8 mouse cellular contexts compared by ENCODE assay signal in genomic region chr2:105523297-105523802, GRCm38 (mm10).
DNase-seq lines count a peak whose midpoint lies in the region; ATAC-seq and TF ChIP-seq lines count a peak whose summit lies in the region.

No protein-coding gene starts in this region.

- H3K9me3 ChIP-seq in forebrain, embryonic 11.5 days (ENCODE audit: control insufficient read depth, low read length): no peaks in the 10 kb centered on the region
- H3K9me3 ChIP-seq in hindbrain, postnatal 0 days (ENCODE audit: low read length): no peaks in the 10 kb centered on the region
- H3K9me3 ChIP-seq in limb, embryonic 14.5 days (ENCODE audit: control insufficient read depth, low read length): no peaks in the 10 kb centered on the region

- H3K4me3 ChIP-seq in testis, adult 2 months (ENCODE audit: control insufficient read depth, low read depth, low read length): no peak overlapping the region
- no peak overlapping the region for H3K4me3 ChIP-seq in forebrain, embryonic 11.5 days (ENCODE audit: low read depth, low read length)
- no peak overlapping the region for H3K4me3 ChIP-seq in hindbrain, postnatal 0 days (ENCODE audit: low read length)
- no peak overlapping the region for H3K4me3 ChIP-seq in limb, embryonic 14.5 days (replicated peaks; ENCODE audit: low read length)

- no peaks in the 10 kb centered on the region for H3K27me3 ChIP-seq in testis, adult 2 months (ENCODE audit: control insufficient read depth, insufficient read depth, low read length)
- no peaks in the 10 kb centered on the region; the same call in 1 of the 2 replicates for H3K27me3 ChIP-seq in forebrain, embryonic 11.5 days (ENCODE audit: control insufficient read depth, insufficient read depth, low read length)
- H3K27me3 ChIP-seq in hindbrain, postnatal 0 days (ENCODE audit: insufficient read depth, low read length): peaks cover 4% of the 10 kb centered on the region; the same call in 1 of the 2 replicates
- no peaks in the 10 kb centered on the region for H3K27me3 ChIP-seq in limb, embryonic 14.5 days (ENCODE audit: control insufficient read depth, insufficient read depth, low read length)

- no peak overlapping the region for H3K27ac ChIP-seq in testis, adult 2 months (ENCODE audit: control insufficient read depth, insufficient read depth, low read depth, low read length)
- H3K27ac ChIP-seq in forebrain, embryonic 11.5 days (ENCODE audit: low read depth, low read length): no peak overlapping the region
- peak overlapping the region; percentile 17; the same call in 1 of the 2 replicates for H3K27ac ChIP-seq in hindbrain, postnatal 0 days
- H3K27ac ChIP-seq in limb, embryonic 14.5 days (replicated peaks; ENCODE audit: low read depth, low read length): no peak overlapping the region

- peak; percentile 51; the same call in 1 of the 2 replicates for TF ChIP-seq CTCF in testis, adult 2 months (IDR thresholded peaks at IDR 0.05; ENCODE audit: control insufficient read depth, insufficient read depth, insufficient replicate concordance, low read depth, low read length)
- peak; percentile 72 for TF ChIP-seq CTCF in brain, embryonic 14.5 days (IDR thresholded peaks at IDR 0.05; ENCODE audit: borderline replicate concordance, extremely low read depth, insufficient read depth, insufficient read length)
- peak; percentile 82 for TF ChIP-seq CTCF in hindbrain, postnatal 0 days (IDR thresholded peaks at IDR 0.05; ENCODE audit: low read depth)

- H3K9ac ChIP-seq in forebrain, embryonic 11.5 days (ENCODE audit: low read length): no peak overlapping the region
- H3K9ac ChIP-seq in hindbrain, postnatal 0 days (replicated peaks; ENCODE audit: low read length): no peak overlapping the region
- no peak overlapping the region for H3K9ac ChIP-seq in limb, embryonic 14.5 days (ENCODE audit: low read depth, low read length, severe bottlenecking)

- H3K4me2 ChIP-seq in forebrain, embryonic 11.5 days (ENCODE audit: low read depth, low read length, severe bottlenecking): no peak overlapping the region
- H3K4me2 ChIP-seq in hindbrain, postnatal 0 days (ENCODE audit: low read depth, low read length): no peak overlapping the region
- no peak overlapping the region for H3K4me2 ChIP-seq in limb, embryonic 14.5 days (replicated peaks; ENCODE audit: low read depth, low read length, severe bottlenecking)

- no peak for DNase-seq in testis, postnatal 14 days (ENCODE audit: low spot score)
- DNase-seq in brain, embryonic 14.5 days (ENCODE audit: low read depth): peak; percentile 94
- DNase-seq in forebrain, embryonic 11.5 days (ENCODE audit: low spot score): peak; percentile 84
- peak; percentile 89 for DNase-seq in hindbrain, postnatal 0 days (ENCODE audit: low spot score)
- peak; percentile 20 for DNase-seq in limb, embryonic 14.5 days (ENCODE audit: low spot score)
- DNase-seq in retina, adult 2 months (ENCODE audit: low read depth, low spot score): peak; percentile 20

- H3K36me3 ChIP-seq in testis, adult 2 months (ENCODE audit: control insufficient read depth, insufficient read depth, low read length): no peaks in the 10 kb centered on the region
- H3K36me3 ChIP-seq in forebrain, embryonic 11.5 days (ENCODE audit: control insufficient read depth, insufficient read depth, low read length): no peaks in the 10 kb centered on the region
- no peaks in the 10 kb centered on the region for H3K36me3 ChIP-seq in hindbrain, postnatal 0 days (ENCODE audit: insufficient read depth, low read length)
- no peaks in the 10 kb centered on the region for H3K36me3 ChIP-seq in limb, embryonic 14.5 days (ENCODE audit: control insufficient read depth, insufficient read depth, low read length)

- H3K4me1 ChIP-seq in testis, adult 2 months (ENCODE audit: control insufficient read depth, insufficient read depth, low read length): no peaks in the 10 kb centered on the region
- peaks cover 5% of the 10 kb centered on the region; the same call in 1 of the 2 replicates for H3K4me1 ChIP-seq in forebrain, embryonic 11.5 days (replicated peaks; ENCODE audit: control insufficient read depth, insufficient read depth, low read length)
- no peaks in the 10 kb centered on the region for H3K4me1 ChIP-seq in hindbrain, postnatal 0 days (ENCODE audit: insufficient read depth, low read length)
- no peaks in the 10 kb centered on the region for H3K4me1 ChIP-seq in limb, embryonic 14.5 days (ENCODE audit: control insufficient read depth, insufficient read depth, low read length)

- ATAC-seq in forebrain, embryonic 11.5 days (replicated peaks; ENCODE audit: low FRiP score): peak; percentile 63
- ATAC-seq in hindbrain, postnatal 0 days: peak; percentile 88
- ATAC-seq in limb, embryonic 14.5 days (ENCODE audit: low FRiP score, low read depth): no peak
- no peak for ATAC-seq in inflammation-experienced regulatory T-cells, adult 6 months

- 5% methylated on average over 5 of the region's 5 CpGs for WGBS in forebrain, embryonic 11.5 days
- WGBS in hindbrain, postnatal 0 days: 6% methylated on average over 5 of the region's 5 CpGs
- WGBS in limb, embryonic 14.5 days: 6% methylated on average over 5 of the region's 5 CpGs

- TF ChIP-seq POLR2A in testis, adult 2 months (IDR thresholded peaks at IDR 0.05; ENCODE audit: control insufficient read depth, low read depth, low read length): no peak
- no peak for TF ChIP-seq POLR2A in brain, embryonic 14.5 days (IDR thresholded peaks at IDR 0.05; ENCODE audit: borderline replicate concordance, extremely low read depth, insufficient read depth, insufficient read length, poor library complexity, severe bottlenecking)
- TF ChIP-seq POLR2A in limb, embryonic 14.5 days (IDR thresholded peaks at IDR 0.05; ENCODE audit: borderline replicate concordance, extremely low read depth, insufficient read depth, insufficient read length): no peak

Comparison
In these comparisons a context has a peak if more than half of its experiments do, and no peak if none do; other contexts are left out.
1. ATAC-seq: peak in forebrain, embryonic 11.5 days (single experiment) and hindbrain, postnatal 0 days (single experiment); none in limb, embryonic 14.5 days (single experiment) and inflammation-experienced regulatory T-cells, adult 6 months (single experiment).
2. Peak in every context shown above with its lines, with median percentiles within 50 percentile points of each other: CTCF ChIP-seq.